Mouse (Mus musculus) G1E (cell line): ENCODE results near the gene Capzb.

Experiments used
- CTCF ChIP-seq: IDR thresholded peaks from 2 replicates; pipeline ENCODE4 v1.5.1; 2012; ENCODE audit warnings: low read depth, low read length, inconsistent platforms, mixed read lengths
- GATA1 ChIP-seq: IDR thresholded peaks from 2 replicates; pipeline ENCODE4 v1.6.1; 2012; ENCODE audit warnings: borderline replicate concordance, low read length, inconsistent platforms, mixed read lengths
- POLR2AphosphoS5 ChIP-seq: IDR thresholded peaks from 2 replicates; pipeline ENCODE4 v1.6.1; 2012; ENCODE audit warnings: low read depth, low read length, inconsistent platforms; ENCODE audit not compliant: insufficient replicate concordance
- TAL1 ChIP-seq: conservative IDR thresholded peaks from 2 replicates; pipeline ENCODE4 v1.6.1; 2012; ENCODE audit warnings: low read depth, low read length, inconsistent platforms, mixed read lengths

- TF ChIP-seq CTCF = no peak
- no peak for TF ChIP-seq GATA1
- no peak for TF ChIP-seq TAL1
- TF ChIP-seq POLR2AphosphoS5 = no peak
Observed at GRCm38 (mm10) chr4:139142985-139143384, 49.7 kb upstream of the Capzb start.
